Mouse (Mus musculus) neutrophil, adult 5-6 weeks (primary cell): ENCODE data around the gene 2700097O09Rik. TPM values are rescaled to one million over a fixed set of nuclear protein-coding genes. Genes with fewer than 3 reads are reported as not detected.

Experiments used
- ATAC-seq: fragments of 151-379, 151-347 bp; 2 replicates; pipeline ENCODE4 v1.8.0; 2017; ENCODE audit warnings: mild to moderate bottlenecking, moderate TSS enrichment; ENCODE audit not compliant: insufficient number of reproducible peaks, poor library complexity, low FRiP score, severe bottlenecking; ENCODE audit errors: extremely low read depth
- total RNA-seq: library from RNA; stranded (forward); fragments of 200-1000 nt; gene quantifications from 2 replicates; pipeline ENCODE4 v1.2.3, GENCODE M21; 2017

2700097O09Rik gene
- total RNA-seq, 1 experiment from 2014 or later: 6.5 TPM

- ATAC-seq: no peak
Observed at GRCm38 (mm10) chr12:54998411-54998810, 81.5 kb downstream of the 2700097O09Rik start.

DNA sequence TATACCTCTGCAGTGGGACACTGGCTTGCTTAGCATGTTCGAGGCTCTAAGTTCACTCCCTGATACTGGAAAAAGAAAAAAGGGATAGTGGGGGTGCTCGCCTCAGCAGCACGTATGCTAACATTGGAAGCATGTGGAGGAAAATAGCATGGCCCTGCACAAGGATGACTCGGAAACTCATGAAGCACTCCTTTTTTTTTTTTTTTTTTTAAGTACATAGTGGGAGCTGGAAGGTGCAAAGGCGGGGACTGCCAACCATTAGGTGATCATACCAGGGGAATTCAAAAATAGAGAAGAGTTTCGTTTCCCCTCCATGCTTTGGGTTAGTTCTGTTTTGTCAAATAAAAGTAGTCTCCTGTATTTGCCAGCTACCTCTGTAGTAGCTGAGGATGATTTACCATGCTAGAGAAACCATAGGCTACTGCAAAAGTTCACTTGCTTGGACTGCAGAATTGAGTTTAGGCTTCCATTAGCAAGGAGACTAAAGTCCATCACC is 82.9 kb downstream of the 2700097O09Rik start:
- ATAC-seq: no peak

- ATAC-seq: no peak
Observed at GRCm38 (mm10) chr12:54995965-54996364, 83.9 kb downstream of the 2700097O09Rik start.

Other genes with a start within 250 kb of the 2700097O09Rik start
- gene Cfl2, start 217.2 kb downstream of the 2700097O09Rik start, total RNA-seq: 25.7 and 33.4 TPM in 2 replicates
- not detected in 2 replicates for gene Gm20403, start 93.6 kb downstream of the 2700097O09Rik start, total RNA-seq
- 143 and 145 TPM in 2 replicates for gene Baz1a, start 65.8 kb downstream of the 2700097O09Rik start, total RNA-seq
- 156 and 159 TPM in 2 replicates for gene Srp54a, start 152 bp upstream of the 2700097O09Rik start, total RNA-seq
- 17.1 and 21.3 TPM in 2 replicates for gene Fam177a, start 44.4 kb upstream of the 2700097O09Rik start, total RNA-seq
- gene Srp54b, start 75.0 kb upstream of the 2700097O09Rik start, total RNA-seq: 58.5 and 70.8 TPM in 2 replicates
- 7.7 and 15.5 TPM in 2 replicates for gene 1700047I17Rik2, start 119.5 kb upstream of the 2700097O09Rik start, total RNA-seq
- gene Srp54c, start 150.1 kb upstream of the 2700097O09Rik start, total RNA-seq: 74.8 and 79.0 TPM in 2 replicates
- 6.3 and 8.8 TPM in 2 replicates for gene 1110008L16Rik, start 219.5 kb upstream of the 2700097O09Rik start, total RNA-seq
- 24.4 and 25.4 TPM in 2 replicates for gene Ppp2r3c, start 222.9 kb upstream of the 2700097O09Rik start, total RNA-seq